Mouse (Mus musculus): ENCODE data around the gene Itpk1.
A peak's percentile ranks its signal among the peaks of the same experiment; 100 is the strongest.

Gene Itpk1

DNA sequence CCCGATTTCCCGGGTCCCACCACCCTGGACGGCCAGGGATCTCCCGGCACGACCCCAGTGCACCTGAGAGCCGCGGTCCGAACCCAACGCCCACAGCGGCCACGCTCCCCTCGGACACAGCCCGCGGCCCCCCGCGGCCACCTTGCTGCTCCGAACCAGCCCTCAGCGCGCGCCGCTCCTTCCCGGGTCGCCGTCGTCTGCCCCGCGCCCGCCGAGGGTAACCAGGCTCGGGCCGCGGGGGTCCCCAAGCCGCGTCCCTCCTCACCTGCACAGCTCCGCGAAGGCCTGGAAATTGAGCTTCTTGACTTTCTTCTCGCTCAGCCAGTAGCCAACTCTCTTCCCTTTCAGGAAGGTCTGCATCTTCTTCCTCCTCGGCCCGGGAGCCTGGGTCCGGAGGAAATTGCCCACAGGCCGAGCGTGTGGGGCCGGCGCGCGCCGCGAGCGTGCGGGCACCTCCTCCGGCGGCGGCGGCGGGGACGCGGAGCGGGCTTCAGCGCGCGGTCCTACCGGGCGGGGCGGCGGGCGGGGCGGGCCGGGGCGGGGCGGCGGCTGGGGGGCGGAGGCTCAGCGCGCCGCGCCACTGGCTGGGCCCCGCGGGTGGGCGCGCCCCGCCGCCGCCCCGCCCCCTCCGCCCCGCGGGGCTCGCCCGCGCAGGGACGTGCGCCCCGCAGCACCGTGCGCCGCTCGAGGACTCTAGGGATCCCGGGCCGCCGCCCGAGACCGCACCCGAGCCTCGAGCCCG lies at the start of gene Itpk1:
TSS of gene Itpk1 (minus strand) at position 474 of the 742 bp plus-strand sequence.
- peak; percentile 65 to 73 for DNase-seq

DNA sequence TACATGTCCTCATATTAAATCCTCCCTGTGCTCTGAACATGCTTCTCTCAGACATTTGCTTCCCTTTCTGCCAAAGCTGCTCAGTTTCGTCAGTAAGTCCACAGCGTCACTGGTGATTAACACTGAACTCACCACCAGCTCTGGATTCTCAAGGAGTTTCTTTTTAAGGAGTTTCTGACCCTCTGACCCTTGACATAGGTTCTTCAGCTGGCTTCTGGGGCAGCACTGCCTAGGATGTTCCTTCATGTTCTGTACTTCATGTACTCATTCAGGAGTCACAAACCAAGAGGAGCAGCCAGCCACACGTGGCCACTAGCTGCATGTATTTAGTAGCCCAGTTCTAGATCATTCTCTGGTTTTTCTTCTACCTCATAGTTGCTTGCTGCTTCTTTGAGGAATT lies 43.5 kb upstream of the Itpk1 start:
- DNase-seq, result no peak

DNA sequence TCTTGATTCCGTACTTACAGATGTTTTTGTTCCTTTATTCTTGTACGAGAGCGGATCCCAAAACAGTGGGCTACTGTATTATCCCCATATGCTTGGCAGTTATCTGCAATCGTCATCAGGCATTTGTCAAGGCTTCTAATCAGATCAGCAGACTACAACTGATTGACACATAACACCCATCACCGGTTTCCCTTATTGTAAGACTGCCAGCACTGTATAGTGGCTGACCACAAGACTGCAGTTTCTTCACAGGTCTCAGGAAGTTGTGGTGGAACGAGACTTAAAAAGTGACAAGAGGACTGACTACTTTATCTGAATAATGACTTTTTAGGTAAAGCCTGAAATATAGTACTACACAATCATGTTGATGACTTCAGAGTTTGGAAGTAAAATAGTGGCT lies 40.1 kb upstream of the Itpk1 start:
- no peak for DNase-seq

DNA sequence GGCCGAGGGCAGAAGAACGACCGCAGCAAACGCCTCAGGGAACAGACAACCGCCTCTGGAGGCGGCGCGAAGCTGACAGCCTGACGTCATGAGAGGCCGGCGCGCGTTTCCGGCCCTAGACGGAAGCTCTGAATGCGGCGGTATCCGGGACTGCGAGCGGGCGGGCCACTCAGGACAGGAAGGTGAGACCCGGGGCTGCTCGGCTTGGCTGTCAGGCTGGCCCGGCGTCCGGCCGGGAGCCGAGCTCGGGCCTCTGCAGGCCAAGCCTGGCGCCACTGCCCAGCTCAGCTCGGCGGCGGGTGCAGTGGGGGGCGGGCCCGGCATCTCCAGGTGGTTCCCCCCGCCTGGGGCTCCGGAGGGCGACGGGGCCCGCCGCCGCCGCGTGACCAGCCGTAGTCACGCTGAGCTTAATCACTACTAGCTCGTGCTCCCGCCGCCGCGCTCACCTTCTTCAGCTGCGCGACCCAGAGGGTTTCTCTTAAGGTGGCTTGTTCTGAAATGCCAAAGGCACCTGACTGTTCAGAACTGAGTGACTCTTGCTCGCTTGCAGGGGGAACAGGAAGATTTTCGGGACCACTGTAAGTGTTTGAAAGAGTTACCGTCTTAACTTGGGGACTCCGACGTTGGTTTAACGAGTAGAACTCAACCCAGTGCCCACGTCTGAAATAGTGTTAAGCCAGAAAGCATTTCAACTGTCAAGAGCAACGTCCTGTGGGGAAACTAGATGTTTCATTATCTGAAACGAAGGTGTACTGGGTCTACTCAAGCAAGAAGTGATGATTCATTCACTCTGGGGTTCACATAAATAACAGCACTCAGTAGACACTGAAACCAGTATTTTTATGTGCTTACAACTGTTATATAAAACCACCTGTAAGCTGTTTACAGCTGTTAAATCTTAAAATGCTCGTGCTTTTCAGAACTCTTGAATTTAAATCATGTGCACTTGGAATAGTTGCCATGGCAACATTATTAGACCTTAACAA lies 39.2 kb upstream of the Itpk1 start, which contains the start of the genes Moap1 and Tmem251:
TSS of gene Moap1 (minus strand) at position 73 of the 986 bp plus-strand sequence.
TSS of gene Tmem251 (plus strand) at position 174 of the 986 bp plus-strand sequence.
- DNase-seq, result peak; percentile 90 to 91

DNA sequence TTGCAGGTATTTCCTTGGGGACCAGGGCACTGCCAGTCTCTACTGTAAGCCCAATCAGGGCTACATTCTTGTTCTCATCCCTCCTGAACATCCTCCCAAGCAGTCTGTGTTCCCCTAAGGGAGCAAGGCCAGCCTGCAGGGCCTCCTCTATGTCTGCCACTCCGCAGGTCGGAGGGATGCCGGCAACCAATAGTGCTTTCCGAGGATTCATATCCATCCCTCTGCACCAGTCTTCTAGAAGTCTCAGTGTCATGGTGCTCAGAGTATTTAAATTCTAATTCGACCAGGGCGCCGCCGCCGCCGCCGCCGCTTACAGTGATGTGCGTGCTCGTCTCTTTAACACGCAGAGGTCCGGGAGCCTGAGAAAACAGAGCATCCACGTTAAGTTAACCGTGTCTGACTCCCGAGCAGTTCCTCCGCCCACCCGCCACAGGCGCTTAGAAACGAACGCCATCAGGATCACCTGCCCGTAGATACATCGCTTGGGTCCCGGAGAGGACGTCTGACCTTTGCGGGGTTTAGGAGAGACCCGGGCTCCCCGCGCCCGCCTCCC lies 38.4 kb upstream of the Itpk1 start:
- peak in 1 of 2 experiments; percentile 27 for DNase-seq

DNA sequence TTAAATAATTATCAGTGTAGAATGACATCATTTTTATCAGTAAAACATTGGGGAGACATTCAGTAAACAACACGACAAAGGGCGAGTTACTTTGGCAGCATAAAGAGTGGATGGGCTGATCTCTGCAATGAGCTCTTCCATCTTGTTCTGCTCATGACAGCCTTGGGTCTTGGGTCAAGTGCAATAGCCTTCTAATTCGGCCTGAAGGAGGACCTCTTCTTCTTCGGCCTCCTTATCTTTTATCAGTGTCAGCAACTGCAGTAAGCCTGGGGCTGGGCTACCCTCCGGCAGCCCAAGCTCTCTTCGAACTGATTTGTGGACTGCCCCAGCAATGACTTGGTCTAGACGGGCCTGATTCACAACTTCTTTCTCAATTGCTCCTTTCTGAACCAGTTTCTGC lies 37.3 kb upstream of the Itpk1 start:
- DNase-seq, result no peak

DNA sequence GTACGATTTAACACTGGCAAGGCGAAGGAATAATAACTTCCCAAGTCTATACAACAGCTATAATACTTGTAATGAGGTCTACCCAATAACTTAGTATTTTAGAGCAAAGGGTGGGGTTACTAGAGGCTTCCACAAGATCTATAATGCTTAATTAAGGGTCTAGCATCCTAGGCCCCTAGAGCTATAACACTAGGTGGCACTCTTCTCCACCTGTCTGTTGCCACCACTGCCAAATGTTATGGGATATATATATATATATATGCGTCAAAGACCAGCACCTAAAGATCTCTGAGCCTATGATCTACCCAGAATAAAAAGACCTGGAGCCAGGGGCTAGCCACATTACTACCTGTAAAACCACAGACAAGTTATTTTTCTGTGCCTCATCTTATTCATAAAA lies 35.6 kb upstream of the Itpk1 start:
- peak in 1 of 2 experiments; percentile 33 for DNase-seq

DNA sequence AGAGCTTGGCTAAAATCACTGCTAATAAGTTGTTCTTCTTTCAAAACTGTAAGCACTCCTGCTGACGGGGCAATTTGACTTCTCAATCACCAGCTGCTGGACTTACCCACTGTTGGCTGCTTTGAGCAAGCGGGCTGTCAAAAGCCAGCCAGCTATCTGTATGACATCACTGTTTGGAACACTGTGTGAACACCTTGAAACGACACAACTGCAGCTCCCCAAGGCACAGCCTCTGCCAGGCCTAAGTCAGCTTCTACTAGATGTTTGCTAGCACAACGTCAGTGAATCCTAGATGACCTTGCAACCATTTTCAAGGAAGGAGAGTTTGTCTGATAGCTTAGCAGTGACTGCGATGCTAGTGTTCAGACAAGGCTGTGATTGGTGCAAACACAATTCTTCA lies 34.4 kb upstream of the Itpk1 start:
- DNase-seq, result no peak

DNA sequence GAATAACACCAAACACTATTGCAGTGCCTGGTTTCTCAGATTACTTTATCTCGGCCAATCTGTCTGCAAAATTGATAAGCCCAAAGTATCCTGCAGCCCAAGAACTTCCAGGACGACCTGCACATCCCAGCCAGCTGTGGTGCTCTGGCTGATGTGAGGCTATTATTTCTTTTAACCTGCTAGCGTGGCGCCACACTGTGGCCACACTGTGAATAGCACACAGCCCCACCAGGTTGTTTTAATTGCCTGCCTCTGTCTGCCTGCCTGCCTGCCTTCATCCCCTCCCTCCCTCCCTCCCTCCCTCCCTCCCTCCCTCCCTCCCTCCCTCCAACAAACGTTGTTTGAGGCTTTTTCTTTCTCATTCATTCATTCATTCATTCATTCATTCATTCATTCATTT lies 28.7 kb upstream of the Itpk1 start:
- peak in 1 of 2 experiments; percentile 32 for DNase-seq

DNA sequence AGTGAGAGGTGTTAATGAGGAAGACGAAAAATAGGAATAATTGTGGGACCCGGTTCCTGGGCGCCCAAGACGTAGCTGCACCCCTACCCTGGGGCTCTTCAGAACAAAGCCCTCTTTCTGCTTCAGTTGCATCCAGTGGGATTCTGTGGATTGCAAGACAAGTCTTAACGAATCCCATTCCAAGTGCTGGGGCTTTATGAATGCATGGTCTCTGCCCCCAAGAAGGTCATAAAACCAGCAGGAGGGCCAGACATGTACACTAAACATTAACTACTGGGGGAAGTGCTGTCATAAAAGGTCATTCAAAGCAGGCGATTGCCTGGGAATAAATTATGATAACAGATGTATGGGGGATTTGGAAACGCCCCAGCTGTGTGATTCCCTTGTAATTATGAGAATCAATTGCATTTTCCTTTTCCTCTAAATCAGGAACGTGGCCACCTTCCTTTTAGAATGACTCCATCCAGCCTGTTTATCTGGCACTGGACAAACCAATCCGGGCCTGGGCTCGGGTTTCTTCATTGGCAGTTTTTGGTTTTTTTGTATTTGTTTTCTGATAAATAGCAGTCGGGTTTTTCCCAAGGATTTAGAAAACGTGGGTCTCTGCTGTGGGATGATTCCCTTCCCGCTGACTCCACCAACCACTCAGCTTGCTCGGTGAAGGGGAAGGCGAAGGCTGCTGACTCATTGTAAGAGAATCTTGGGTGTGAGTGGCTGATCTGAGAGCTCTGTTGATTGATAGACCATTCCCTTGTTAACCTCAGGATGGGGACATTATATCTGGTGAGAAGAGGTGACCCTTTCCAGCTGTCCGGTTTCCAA lies 26.3 kb upstream of the Itpk1 start:
- no peak for DNase-seq

DNA sequence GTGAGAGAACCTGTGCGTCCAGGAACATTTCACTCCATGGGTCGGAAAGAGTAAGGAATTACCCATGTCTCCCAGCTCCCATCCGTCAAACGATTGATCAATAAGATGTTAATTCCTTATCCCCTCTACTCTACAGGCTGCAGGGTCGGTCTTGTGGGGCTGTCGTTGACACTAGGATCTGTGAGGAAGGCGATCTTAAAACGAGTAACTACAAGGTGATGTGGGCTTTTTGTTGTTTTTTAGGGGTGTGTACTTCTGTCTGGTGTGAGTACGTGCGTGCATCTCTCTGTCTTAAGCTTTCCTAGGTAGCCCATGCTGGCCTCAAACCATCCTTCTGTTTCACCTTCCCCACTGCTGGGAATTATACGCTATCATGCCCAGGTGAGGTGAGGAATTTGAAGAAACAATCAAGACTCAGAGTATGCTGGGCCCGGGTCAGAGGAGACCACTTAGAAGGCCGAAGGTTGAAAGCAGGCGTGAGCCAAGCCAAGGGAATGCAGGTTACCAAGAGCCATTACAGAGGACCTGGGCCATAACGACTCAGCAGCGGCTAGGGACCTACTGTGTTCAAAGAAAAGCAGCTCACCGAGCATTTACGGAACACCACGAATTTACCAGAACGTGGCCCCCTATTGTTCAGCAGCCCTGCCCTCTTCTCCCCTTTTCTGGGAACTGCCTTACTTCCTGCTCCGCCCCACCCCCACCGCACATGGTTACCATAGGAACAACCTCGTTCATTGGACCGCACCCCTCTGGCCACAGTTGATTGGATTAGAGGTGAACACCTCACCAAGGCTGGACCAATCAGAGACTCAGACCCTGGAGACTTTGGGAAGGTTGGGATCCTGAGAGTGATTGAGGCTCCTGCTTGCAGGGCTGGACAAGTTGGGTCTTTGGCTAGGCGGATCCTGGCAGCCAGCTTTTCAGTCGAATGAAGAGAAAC lies 25.4 kb upstream of the Itpk1 start:
- DNase-seq, result peak; percentile 79

DNA sequence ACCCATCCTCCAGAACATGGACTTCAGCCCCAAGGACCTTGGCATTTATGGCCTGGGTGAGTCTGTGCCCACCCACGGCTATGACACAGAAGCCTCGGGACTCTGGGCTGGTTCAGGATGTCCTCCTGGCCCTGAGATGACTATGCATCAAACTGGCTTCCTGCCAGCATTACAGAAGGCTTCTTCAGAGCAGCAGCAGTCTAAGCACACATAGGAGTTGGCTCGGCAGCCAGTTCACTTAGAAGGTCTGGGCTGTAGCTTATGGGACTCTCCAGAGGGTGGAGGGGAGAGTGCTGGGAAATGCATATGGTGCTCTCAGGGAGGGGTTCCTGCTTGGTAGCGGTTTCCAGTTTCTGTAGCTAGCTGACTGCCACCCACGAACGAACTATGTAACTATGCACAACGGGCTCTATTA lies 21.0 kb upstream of the Itpk1 start:
- DNase-seq, result no peak

DNA sequence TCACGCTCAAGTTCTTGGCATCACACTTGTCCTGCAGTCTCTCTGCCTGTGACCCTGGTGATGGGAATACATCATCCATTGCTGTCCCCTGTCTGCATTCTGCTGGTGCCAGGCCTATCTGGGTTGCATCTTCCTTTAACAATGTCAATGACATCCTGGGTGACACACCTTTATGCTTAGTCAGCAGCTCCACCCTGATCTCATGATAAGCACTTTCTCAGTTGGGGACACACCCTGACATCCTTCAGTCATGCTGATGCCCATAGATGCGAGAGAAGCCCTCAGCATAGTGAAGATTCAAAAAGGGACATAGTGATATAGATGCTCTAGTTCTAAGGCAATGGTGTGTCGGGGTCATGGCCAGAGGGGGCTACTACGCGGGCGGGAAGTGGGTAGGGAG lies 20.4 kb upstream of the Itpk1 start:
- no peak for DNase-seq

DNA sequence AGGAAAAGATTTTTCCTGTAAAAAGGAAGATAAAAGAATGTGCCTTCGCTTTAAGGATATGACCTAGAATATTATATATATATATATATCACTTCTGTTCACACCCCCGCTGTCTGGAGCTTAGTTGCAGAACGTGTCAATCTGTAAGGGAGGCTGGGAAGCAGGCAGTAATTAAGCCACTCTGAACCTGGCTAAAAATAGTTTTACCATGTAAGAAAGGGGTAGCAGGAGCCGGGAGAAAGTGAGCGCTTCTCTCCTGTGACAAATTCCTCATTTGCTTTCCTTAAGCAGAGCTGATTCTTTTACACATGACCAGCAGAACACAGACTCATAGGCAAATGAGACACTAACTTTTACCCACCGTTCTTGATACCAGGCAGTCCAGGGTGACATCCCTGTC lies 19.1 kb upstream of the Itpk1 start:
- DNase-seq, result no peak

DNA sequence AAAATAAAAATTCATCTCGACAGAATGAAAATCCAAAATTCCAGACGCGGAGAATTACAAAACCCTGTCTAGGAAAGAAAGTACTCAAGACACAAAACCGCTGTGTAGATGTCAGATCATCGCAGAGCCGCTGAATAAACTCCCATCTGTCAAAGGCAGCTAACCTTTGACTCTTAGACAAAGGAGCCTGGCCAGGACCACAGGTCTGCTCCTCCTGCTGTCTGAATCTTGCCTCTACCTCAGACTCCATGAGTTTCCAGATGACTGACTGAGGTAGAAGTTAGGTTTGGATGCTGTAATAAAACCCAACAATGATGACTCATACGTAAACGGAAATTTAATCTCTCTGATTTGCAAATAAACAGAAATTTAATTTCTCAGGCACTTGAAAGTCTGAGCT lies 18.2 kb upstream of the Itpk1 start:
- DNase-seq, result no peak

DNA sequence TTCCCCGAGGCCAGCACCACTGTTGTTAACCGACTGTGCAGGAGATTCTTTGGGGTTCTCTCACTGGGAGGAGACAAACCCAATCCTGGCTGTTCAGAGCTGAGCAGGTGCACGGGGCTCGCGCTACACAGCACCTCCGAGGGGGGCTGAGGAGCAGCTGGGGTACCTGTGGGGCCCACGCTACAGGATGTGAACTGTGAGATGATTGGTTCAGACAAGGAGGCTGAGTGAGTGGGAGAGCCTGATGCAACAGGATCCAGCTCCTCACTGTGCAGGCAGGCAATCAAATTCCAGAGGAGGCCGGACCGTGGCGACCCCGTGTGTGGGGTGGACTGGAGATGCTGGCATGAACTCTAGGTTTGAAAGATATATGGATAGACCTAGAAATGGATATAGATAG lies 17.7 kb upstream of the Itpk1 start:
- DNase-seq, result no peak

DNA sequence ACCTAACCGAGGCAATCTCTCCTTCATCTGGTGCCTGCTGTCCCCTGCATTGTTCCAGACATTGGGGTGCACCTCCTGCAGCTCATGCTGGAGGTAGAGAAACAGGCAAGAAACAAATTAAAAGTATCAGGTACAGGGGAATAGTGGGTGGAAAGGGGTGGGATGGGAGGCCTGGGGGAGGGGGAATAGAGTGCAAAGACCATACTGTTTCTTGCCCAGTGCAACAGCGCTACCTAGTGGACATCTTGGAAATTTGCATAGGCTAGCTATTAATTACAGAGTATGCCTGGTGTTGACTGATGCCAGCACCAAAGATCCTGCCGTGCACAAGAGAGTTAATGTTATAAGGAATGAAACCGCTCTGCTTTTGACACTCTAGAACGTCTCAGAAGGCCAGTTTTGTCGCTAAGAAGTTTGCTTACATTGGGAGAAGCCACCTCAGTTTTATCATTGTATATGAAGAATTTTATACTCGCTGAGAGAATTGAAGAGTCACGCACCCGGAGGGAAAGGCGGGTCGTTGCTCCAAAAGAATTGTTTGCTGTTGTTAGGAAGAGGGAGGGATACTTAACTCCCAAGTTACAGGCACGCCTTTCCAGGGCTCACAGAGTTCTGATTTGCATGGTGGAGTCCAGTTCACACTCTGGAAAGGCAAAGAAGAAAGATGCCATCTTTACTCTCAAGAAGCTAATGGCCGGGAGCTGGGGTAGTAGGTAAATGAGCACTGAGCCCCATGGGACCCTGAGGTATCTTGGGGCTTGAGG lies 15.0 kb upstream of the Itpk1 start:
- DNase-seq, result peak; percentile 55 to 63

DNA sequence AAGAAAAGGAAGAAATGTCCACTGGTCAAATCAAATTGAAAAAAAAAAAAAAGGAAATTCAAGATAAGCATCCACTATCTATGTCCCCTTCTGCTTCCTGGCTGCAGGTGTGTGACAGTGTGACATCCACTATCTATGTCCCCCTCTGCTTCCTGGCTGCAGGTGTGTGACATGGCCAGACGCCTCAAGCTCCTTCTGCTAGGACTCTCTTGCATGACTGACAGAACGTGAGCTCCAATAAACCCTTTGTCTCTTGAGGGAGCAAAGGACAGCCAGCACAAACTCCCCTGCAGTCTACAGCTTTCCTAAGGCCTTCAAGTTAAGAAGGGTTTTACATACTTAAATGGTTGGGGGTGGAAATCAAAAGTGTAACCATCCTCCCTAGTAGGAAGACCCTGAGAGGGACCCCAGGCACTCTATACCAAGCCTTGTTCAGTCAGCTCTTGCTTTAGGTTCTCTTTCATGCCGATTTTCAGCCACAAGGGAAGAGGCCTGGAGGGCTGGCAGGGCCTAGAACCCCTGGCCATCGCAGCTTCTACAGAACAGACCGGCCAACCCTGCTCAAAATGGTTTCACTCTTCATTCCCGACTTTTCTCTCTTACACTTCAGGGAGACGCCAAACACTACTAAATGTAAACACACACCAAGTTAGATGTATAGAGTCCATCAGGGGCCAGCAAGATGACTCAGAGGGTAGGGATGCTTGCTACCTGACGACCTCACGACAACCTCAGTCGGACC lies 10.1 kb upstream of the Itpk1 start:
- no peak for DNase-seq

DNA sequence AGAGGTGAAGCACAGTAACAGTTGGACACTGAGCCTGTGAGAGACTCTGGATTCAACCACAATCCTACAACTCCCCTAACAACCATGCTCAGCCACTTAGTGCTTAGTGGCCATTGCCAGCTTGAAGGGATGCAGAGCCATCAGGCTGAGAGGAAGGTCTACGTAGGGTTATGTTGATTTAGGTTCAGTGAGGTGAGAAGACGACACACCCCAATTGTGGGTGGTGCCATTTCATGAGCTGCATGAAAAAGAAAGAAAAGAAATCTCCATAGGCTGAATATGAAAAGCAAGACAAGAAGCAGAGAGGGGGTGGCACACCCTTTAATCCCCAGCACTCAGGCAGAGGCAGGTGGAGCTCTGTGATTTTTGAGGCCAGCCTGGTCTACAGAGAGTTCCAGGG lies 9.4 kb upstream of the Itpk1 start:
- DNase-seq, result no peak
